Mouse (Mus musculus): ENCODE measurements around the gene Smad5. TPM values are rescaled to one million over a fixed set of nuclear protein-coding genes. Genes with fewer than 3 reads are reported as not detected.

Smad5 gene
- 16.3 TPM for polyA plus RNA-seq (2014; fragmentation: Illumina TruSeq; extraction: RNeasy Lipid Tissue Mini Kit (QIAGEN cat#74804); ENCODE audit: low read depth, low replicate concordance)

DNA sequence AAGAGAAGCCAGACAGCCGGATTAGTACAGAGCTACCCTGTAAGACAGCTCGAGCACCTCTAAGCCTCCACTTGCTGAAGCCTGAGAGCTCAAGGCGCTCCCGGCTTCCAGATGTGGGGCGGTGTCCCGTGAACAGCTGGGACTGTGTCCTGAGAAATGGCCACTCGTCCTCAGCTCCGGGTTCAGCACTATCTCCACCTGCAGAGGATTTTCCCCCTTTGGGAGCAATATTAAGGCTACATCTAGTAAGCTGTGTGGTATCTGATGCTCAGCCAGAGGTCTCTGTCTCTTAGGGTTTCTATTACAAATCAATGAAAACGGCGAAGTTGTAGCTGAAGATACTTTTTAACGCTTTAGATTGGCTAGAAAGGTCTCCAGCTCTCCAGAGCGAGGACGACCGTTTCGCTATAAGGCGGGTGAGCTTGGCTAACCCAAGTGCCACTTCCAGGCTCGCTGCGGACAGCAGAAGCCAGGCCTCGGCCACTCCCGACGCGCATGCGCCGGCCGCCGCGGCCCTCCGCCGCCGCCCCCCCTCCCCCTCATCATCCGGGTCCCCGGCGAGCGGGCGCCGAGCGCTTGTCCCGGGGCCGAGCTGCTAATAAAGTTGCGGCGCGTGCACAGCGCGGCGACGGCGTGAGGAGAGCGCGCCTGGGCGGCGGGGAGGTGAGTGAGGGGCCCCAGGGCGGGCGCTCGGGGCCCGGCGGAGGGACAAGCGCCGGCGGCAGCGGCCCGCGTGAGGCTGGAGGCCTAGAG, at the start of gene Smad5:
Gene Smad5 (plus strand): TSS at position 542 of the 753 bp plus-strand sequence.

GRCm38 (mm10) chr13:56753192-56753951, 50.6 kb downstream of the Smad5 start, which contains the start of gene Gm45623:
Gene Gm45623, minus strand, starts transcription at chr13:56753827.

Other genes starting within 250 kb of the Smad5 start
- not detected for gene Il9, start 220.8 kb upstream of the Smad5 start, polyA plus RNA-seq (2014; fragmentation: Illumina TruSeq; extraction: RNeasy Lipid Tissue Mini Kit (QIAGEN cat#74804); ENCODE audit: low read depth, low replicate concordance)
- 0.90 TPM for gene Fbxl21, start 180.5 kb upstream of the Smad5 start, polyA plus RNA-seq (2014; fragmentation: Illumina TruSeq; extraction: RNeasy Lipid Tissue Mini Kit (QIAGEN cat#74804); ENCODE audit: low read depth, low replicate concordance)
- gene Lect2, start 154.5 kb upstream of the Smad5 start, polyA plus RNA-seq (2014; fragmentation: Illumina TruSeq; extraction: RNeasy Lipid Tissue Mini Kit (QIAGEN cat#74804); ENCODE audit: low read depth, low replicate concordance), result not detected
- 3.4 TPM for gene Tgfbi, start 93.5 kb upstream of the Smad5 start, polyA plus RNA-seq (2014; fragmentation: Illumina TruSeq; extraction: RNeasy Lipid Tissue Mini Kit (QIAGEN cat#74804); ENCODE audit: low read depth, low replicate concordance)
- gene Gm45623, start 50.8 kb downstream of the Smad5 start, polyA plus RNA-seq (2014; fragmentation: Illumina TruSeq; extraction: RNeasy Lipid Tissue Mini Kit (QIAGEN cat#74804); ENCODE audit: low read depth, low replicate concordance), result not detected
- gene Trpc7, start 193.0 kb downstream of the Smad5 start, polyA plus RNA-seq (2014; fragmentation: Illumina TruSeq; extraction: RNeasy Lipid Tissue Mini Kit (QIAGEN cat#74804); ENCODE audit: low read depth, low replicate concordance), result 1.0 TPM

Measured in testis, adult 10 weeks (tissue).